Mouse (Mus musculus) heart, embryonic 11.5 days (tissue): ENCODE measurements around the gene Arhgap4. TPM values are rescaled to one million over a fixed set of nuclear protein-coding genes. Genes with fewer than 3 reads are reported as not detected.

ENCODE experiments used
- ATAC-seq: fragments of 200-750 bp; cut with Nextera tagmentation; replicated peaks from 2 replicates; pipeline ENCODE4 v1.8.0; 2017; ENCODE audit warnings: moderate library complexity; ENCODE audit not compliant: insufficient number of reproducible peaks, low FRiP score, low TSS enrichment
- H3K27ac ChIP-seq: fragments of 300-500 bp; sonication (generic); 2 replicates; pipeline ENCODE4 v1.5.1; 2014; ENCODE audit warnings: mild to moderate bottlenecking, low read depth, low read length
- H3K27me3 ChIP-seq: fragments of 300-500 bp; sonication (generic); 2 replicates; pipeline ENCODE4 v1.6.1; 2014; ENCODE audit warnings: mild to moderate bottlenecking, low read length, mixed read lengths; ENCODE audit not compliant: control insufficient read depth, insufficient read depth
- H3K36me3 ChIP-seq: fragments of 300-500 bp; sonication (generic); 2 replicates; pipeline ENCODE4 v1.6.1; 2014; ENCODE audit warnings: mild to moderate bottlenecking, low read length, moderate library complexity, mixed read lengths; ENCODE audit not compliant: control insufficient read depth, insufficient read depth
- H3K4me1 ChIP-seq: fragments of 300-500 bp; sonication (generic); 2 replicates; pipeline ENCODE4 v1.6.1; 2014; ENCODE audit warnings: low read length; ENCODE audit not compliant: control insufficient read depth, insufficient read depth
- H3K4me2 ChIP-seq: fragments of 300-500 bp; sonication (generic); 2 replicates; pipeline ENCODE4 v1.6.1; 2014; ENCODE audit warnings: mild to moderate bottlenecking, moderate library complexity
- H3K4me3 ChIP-seq: fragments of 300-500 bp; sonication (generic); 2 replicates; pipeline ENCODE4 v1.5.1; 2014; ENCODE audit warnings: low read depth, low read length
- H3K9ac ChIP-seq: fragments of 300-500 bp; sonication (generic); 2 replicates; pipeline ENCODE4 v1.6.1; 2014; ENCODE audit warnings: mild to moderate bottlenecking, low read depth, low read length, moderate library complexity
- H3K9me3 ChIP-seq: fragments of 300-500 bp; sonication (generic); replicated peaks from 2 replicates; pipeline ENCODE4 v1.6.1; 2016; ENCODE audit warnings: low read length; ENCODE audit not compliant: control insufficient read depth
- WGBS: fragments of 180-500 bp; shearing (Covaris S2); extraction: QIAGEN DNeasy Blood & Tissue Kit; methylation state at CpG from one replicate; pipeline ENCODE4 v1.1.7; 2014; ENCODE audit not compliant: insufficient replicate concordance; 5-methylcytosine and 5-hydroxymethylcytosine counted together
- polyA plus RNA-seq: library from polyadenylated mRNA; unstranded; fragments of >200 nt; fragmentation: Nextera tagmentation; extraction: Ambion mirVana; gene quantifications from 2 replicates; pipeline ENCODE4 v1.2.1, GENCODE M21; 2014

Gene Arhgap4
- polyA plus RNA-seq, 1 experiment from 2014 or later, result 0.96 TPM

- H3K4me1 ChIP-seq, result no peaks in the 10 kb centered on the region
- no peak for ATAC-seq
- peaks cover 30% of the 10 kb centered on the region for H3K27me3 ChIP-seq
- peak overlapping the region; percentile 39 for H3K4me3 ChIP-seq
- H3K36me3 ChIP-seq, result no peaks in the 10 kb centered on the region
- peak overlapping the region; percentile 63 for H3K4me2 ChIP-seq
- H3K9ac ChIP-seq, result no peak overlapping the region
- H3K9me3 ChIP-seq, result no peaks in the 10 kb centered on the region
- H3K27ac ChIP-seq, result no peak overlapping the region
- 13% methylated on average over 30 of the region's 48 CpGs for WGBS
Measured at GRCm38 (mm10) chrX:73880194-73881035, 41.3 kb downstream of the Arhgap4 start.

- WGBS, result 56% methylated on average over 1 of the region's 1 CpGs
- Histone ChIP-seq H3K9ac (no peak overlapping the region), H3K36me3 (no peaks in the 10 kb centered on the region), H3K27me3 (peaks cover 33% of the 10 kb centered on the region), H3K27ac (no peak overlapping the region), H3K4me2 (no peak overlapping the region), H3K4me3 (no peak overlapping the region), H3K4me1 (no peaks in the 10 kb centered on the region), H3K9me3 (no peaks in the 10 kb centered on the region)
- no peak for ATAC-seq
Measured at GRCm38 (mm10) chrX:73877014-73877413, 44.7 kb downstream of the Arhgap4 start.

GRCm38 (mm10) chrX:73875881-73876280 is 45.8 kb downstream of the Arhgap4 start:
- WGBS, result 70% methylated on average over 2 of the region's 2 CpGs
- H3K27me3 ChIP-seq, result peaks cover 31% of the 10 kb centered on the region
- H3K9me3 ChIP-seq, result no peaks in the 10 kb centered on the region
- H3K36me3 ChIP-seq, result no peaks in the 10 kb centered on the region
- H3K4me1 ChIP-seq, result no peaks in the 10 kb centered on the region
- no peak overlapping the region for H3K9ac ChIP-seq
- H3K27ac ChIP-seq, result no peak overlapping the region
- no peak overlapping the region for H3K4me3 ChIP-seq
- no peak overlapping the region for H3K4me2 ChIP-seq
- no peak for ATAC-seq

GRCm38 (mm10) chrX:73871956-73872355 is 49.7 kb downstream of the Arhgap4 start:
- no peak overlapping the region for H3K27ac ChIP-seq
- H3K4me1 ChIP-seq, result no peaks in the 10 kb centered on the region
- H3K9me3 ChIP-seq, result no peaks in the 10 kb centered on the region
- H3K27me3 ChIP-seq, result peaks cover 10% of the 10 kb centered on the region
- no peak overlapping the region for H3K9ac ChIP-seq
- 47% methylated on average over 1 of the region's 1 CpGs for WGBS
- no peak overlapping the region for H3K4me3 ChIP-seq
- H3K4me2 ChIP-seq, result no peak overlapping the region
- no peaks in the 10 kb centered on the region for H3K36me3 ChIP-seq
- no peak for ATAC-seq

GRCm38 (mm10) chrX:73871474-73871873 is 50.2 kb downstream of the Arhgap4 start:
- no peak overlapping the region for H3K9ac ChIP-seq
- no peak overlapping the region for H3K4me3 ChIP-seq
- no peak for ATAC-seq
- no peaks in the 10 kb centered on the region for H3K9me3 ChIP-seq
- H3K27me3 ChIP-seq, result peaks cover 6% of the 10 kb centered on the region
- H3K4me2 ChIP-seq, result no peak overlapping the region
- no peaks in the 10 kb centered on the region for H3K4me1 ChIP-seq
- no peak overlapping the region for H3K27ac ChIP-seq
- H3K36me3 ChIP-seq, result no peaks in the 10 kb centered on the region

- Histone ChIP-seq H3K4me2 (no peak overlapping the region), H3K36me3 (no peaks in the 10 kb centered on the region), H3K4me3 (no peak overlapping the region), H3K4me1 (no peaks in the 10 kb centered on the region), H3K27ac (no peak overlapping the region), H3K27me3 (no peaks in the 10 kb centered on the region), H3K9me3 (no peaks in the 10 kb centered on the region), H3K9ac (no peak overlapping the region)
- no peak for ATAC-seq
- 14% methylated on average over 5 of the region's 5 CpGs for WGBS
Measured at GRCm38 (mm10) chrX:73869334-73869733, 52.3 kb downstream of the Arhgap4 start.

GRCm38 (mm10) chrX:73867852-73868251 is 53.8 kb downstream of the Arhgap4 start:
- Histone ChIP-seq H3K4me2 (no peak overlapping the region), H3K4me1 (no peaks in the 10 kb centered on the region), H3K27me3 (no peaks in the 10 kb centered on the region), H3K4me3 (no peak overlapping the region), H3K36me3 (no peaks in the 10 kb centered on the region), H3K27ac (no peak overlapping the region), H3K9ac (no peak overlapping the region), H3K9me3 (no peaks in the 10 kb centered on the region)
- WGBS, result 73% methylated on average over 1 of the region's 1 CpGs
- ATAC-seq, result no peak

GRCm38 (mm10) chrX:73867256-73867655 is 54.4 kb downstream of the Arhgap4 start:
- 34% methylated on average over 3 of the region's 3 CpGs for WGBS
- Histone ChIP-seq H3K27ac (no peak overlapping the region), H3K9me3 (no peaks in the 10 kb centered on the region), H3K4me1 (no peaks in the 10 kb centered on the region), H3K36me3 (no peaks in the 10 kb centered on the region), H3K4me3 (no peak overlapping the region), H3K4me2 (no peak overlapping the region), H3K9ac (no peak overlapping the region), H3K27me3 (peaks cover 5% of the 10 kb centered on the region; the same call in 1 of the 2 replicates)
- no peak for ATAC-seq

- 47% methylated on average over 3 of the region's 3 CpGs for WGBS
- Histone ChIP-seq H3K9ac (no peak overlapping the region), H3K4me1 (no peaks in the 10 kb centered on the region), H3K4me2 (no peak overlapping the region), H3K27me3 (peaks cover 5% of the 10 kb centered on the region; the same call in 1 of the 2 replicates), H3K4me3 (no peak overlapping the region), H3K36me3 (no peaks in the 10 kb centered on the region), H3K27ac (no peak overlapping the region), H3K9me3 (no peaks in the 10 kb centered on the region)
- no peak for ATAC-seq
Measured at GRCm38 (mm10) chrX:73864692-73865091, 57.0 kb downstream of the Arhgap4 start.
